Mouse (Mus musculus): ENCODE measurements around the gene Snapin. TPM values are rescaled to one million over a fixed set of nuclear protein-coding genes. Genes with fewer than 3 reads are reported as not detected.

The Snapin gene
- total RNA-seq, 1 experiment from 2014 or later, result 46.1 TPM

- no peak for DNase-seq
Observed at GRCm38 (mm10) chr3:90459727-90460126, 31.1 kb downstream of the Snapin start.

- DNase-seq, result no peak
Observed at GRCm38 (mm10) chr3:90454931-90455330, 35.9 kb downstream of the Snapin start.

DNA sequence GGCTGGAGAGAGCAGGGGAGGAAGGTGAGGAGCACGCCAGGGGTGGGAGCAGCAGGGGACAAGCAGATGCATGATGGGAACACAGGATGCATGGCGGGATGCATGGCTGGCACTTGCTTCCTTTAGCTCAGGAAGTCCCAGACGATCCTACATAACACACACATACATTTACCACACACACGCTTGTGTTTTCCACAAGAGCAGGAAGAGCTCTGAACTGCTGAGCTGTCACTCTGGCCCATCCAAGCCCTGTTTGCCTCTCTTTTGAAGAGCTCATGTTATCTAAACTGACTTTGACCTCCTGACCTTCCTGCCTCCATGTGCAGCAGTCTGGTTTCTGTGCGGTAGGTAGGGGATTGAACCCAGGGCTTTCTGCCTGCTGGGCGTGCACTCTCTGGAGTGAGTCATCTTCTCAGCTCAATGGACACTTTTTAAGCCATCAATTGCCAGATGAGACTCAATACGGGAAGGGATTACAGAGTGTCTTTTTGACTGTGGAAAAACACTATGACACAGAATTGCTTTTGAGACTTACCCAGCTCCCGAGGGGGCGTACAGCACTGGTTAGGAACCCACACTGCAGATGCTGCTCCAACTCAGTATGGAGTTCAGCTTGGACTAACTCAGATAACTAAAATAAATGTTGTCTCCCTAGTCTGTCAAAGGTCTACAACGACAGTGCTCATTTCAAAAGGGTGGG, 39.3 kb downstream of the Snapin start:
- no peak for DNase-seq

DNA sequence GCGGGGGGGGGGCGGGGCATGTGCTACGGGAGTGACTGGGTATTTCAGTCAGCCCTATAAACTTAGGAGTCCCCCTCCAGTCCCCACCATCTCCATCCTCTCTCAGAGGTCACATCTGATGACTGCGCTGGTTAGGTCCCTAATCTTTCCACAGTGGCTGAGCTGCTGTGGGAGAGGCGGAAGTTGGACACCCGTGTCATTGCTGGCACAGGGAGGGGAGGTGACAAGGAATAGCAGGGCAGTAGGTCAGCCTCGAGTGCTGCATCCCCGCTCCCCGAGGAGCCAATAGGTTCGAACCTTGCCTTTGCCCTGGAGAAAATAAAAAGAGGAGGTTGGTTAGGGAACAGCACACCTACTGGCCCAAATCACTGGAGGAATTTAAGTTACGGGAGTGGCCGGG, 40.0 kb downstream of the Snapin start:
- DNase-seq, result no peak

DNA sequence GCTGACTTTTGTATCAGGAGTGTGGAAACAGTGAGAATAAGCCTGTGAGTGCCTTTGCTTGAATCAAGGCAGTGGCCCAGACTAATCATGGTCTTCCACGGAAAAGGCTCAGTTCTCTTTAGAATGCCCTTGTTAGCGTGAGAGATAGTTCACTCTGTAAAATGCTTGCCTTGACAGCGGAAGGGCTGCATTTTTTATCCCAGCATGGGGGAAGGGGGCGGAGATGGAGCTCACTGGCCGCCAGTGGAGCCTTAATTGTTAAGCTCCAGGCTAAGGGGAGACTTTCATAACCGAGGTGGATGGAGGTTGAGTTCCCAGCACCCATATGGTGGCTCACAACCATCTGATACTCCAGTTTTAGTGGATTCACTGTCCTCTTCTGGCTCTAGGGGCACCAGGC, 42.2 kb downstream of the Snapin start:
- DNase-seq, result no peak

- peak; percentile 62 for DNase-seq
Observed at GRCm38 (mm10) chr3:90447123-90447494, 43.7 kb downstream of the Snapin start.

DNA sequence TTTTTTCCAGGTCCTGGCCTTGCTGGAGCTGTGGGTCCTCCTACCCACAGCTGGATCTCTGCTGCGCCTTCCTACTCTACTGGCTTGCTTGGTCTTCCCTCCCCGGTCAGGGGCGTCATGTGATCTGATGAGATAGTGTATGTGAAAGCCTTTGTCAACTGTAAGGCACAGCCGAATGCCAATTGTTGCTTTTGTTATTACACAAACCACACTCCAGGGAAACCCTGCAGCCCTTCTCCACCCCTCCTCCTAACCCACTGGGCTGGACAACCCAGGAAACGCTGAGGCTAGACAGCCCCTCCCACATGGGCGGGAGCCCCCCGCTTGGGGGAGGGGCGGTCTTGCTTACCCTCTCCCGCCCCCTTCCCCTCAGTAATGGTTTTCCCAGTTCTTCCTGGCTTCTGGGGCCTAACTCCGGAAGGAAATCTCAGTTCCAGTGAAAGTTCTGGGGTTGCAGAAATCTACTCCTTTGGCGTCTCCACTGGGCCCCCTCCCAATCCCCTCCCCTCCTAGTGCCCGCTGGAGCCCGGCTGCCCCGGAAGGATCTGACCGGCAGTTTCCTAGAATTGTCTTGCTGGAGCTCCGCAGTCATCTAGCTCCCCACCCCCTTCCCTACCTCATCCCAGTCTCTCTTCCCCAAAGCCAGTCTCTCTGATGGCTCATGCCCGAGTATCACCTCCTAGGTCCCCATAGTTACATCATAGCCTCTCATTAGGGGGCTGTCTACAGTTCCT, 44.3 kb downstream of the Snapin start:
- DNase-seq, result peak; percentile 93

GRCm38 (mm10) chr3:90445417-90446200, 45.2 kb downstream of the Snapin start:
- DNase-seq, result no peak

GRCm38 (mm10) chr3:90443977-90444376, 46.9 kb downstream of the Snapin start:
- DNase-seq, result peak; percentile 41

- no peak for DNase-seq
Observed at GRCm38 (mm10) chr3:90440756-90441155, 50.1 kb downstream of the Snapin start.

Other genes starting within 250 kb of the Snapin start
- gene Creb3l4, start 247.5 kb downstream of the Snapin start, total RNA-seq (2021), result 0.33 and 0.38 TPM in 2 replicates
- gene Slc39a1, start 242.9 kb downstream of the Snapin start, total RNA-seq (2021), result 106 and 108 TPM in 2 replicates
- gene Crtc2, start 236.9 kb downstream of the Snapin start, total RNA-seq (2021), result 37.5 and 51.7 TPM in 2 replicates
- 6.9 and 12.3 TPM in 2 replicates for gene Dennd4b, start 225.8 kb downstream of the Snapin start, total RNA-seq (2021)
- gene Gatad2b, start 197.9 kb downstream of the Snapin start, total RNA-seq (2021), result 66.4 and 76.6 TPM in 2 replicates
- gene Slc27a3, start 101.1 kb downstream of the Snapin start, total RNA-seq (2021), result 73.1 and 86.4 TPM in 2 replicates
- 59.5 and 62.4 TPM in 2 replicates for gene Ints3, start 57.4 kb downstream of the Snapin start, total RNA-seq (2021)
- gene Npr1, start 25.2 kb downstream of the Snapin start, total RNA-seq (2021), result 120 and 132 TPM in 2 replicates
- 54.7 and 66.2 TPM in 2 replicates for gene Ilf2, start 14.9 kb downstream of the Snapin start, total RNA-seq (2021)
- gene Chtop, start 18.5 kb upstream of the Snapin start, total RNA-seq (2021), result 108 and 112 TPM in 2 replicates
- gene S100a1, start 23.4 kb upstream of the Snapin start, total RNA-seq (2021), result 294 and 337 TPM in 2 replicates
- gene S100a13, start 23.4 kb upstream of the Snapin start, total RNA-seq (2021), result 75.0 and 84.7 TPM in 2 replicates
- gene S100a14, start 35.8 kb upstream of the Snapin start, total RNA-seq (2021), result 0.56 and 0.85 TPM in 2 replicates
- 63.6 and 71.4 TPM in 2 replicates for gene S100a16, start 46.2 kb upstream of the Snapin start, total RNA-seq (2021)
- not detected in 2 replicates for gene S100a3, start 69.5 kb upstream of the Snapin start, total RNA-seq (2021)
- not detected in 2 replicates for gene S100a2, start 99.2 kb upstream of the Snapin start, total RNA-seq (2021)
- gene Gm42674, start 110.9 kb upstream of the Snapin start, total RNA-seq (2021), result not detected in 2 replicates
- 9.6 and 18.7 TPM in 2 replicates for gene S100a4, start 112.7 kb upstream of the Snapin start, total RNA-seq (2021)
- not detected in 2 replicates for gene S100a5, start 117.5 kb upstream of the Snapin start, total RNA-seq (2021)
- 54.3 and 59.5 TPM in 2 replicates for gene S100a6, start 121.8 kb upstream of the Snapin start, total RNA-seq (2021)
- gene S100a7a, start 163.0 kb upstream of the Snapin start, total RNA-seq (2021), result not detected in 2 replicates
- gene S100a8, start 177.9 kb upstream of the Snapin start, total RNA-seq (2021), result 11.8 and 25.3 TPM in 2 replicates
- gene S100a9, start 204.7 kb upstream of the Snapin start, total RNA-seq (2021), result 12.2 and 30.5 TPM in 2 replicates
- not detected in 2 replicates for gene Pglyrp4, start 235.9 kb upstream of the Snapin start, total RNA-seq (2021)